Mouse (Mus musculus): ENCODE data around the gene Ubac2. TPM values are rescaled to one million over a fixed set of nuclear protein-coding genes. Genes with fewer than 3 reads are reported as not detected.

The Ubac2 gene
- polyA plus RNA-seq, 1 experiment from 2014 or later = 72.9 TPM

DNA sequence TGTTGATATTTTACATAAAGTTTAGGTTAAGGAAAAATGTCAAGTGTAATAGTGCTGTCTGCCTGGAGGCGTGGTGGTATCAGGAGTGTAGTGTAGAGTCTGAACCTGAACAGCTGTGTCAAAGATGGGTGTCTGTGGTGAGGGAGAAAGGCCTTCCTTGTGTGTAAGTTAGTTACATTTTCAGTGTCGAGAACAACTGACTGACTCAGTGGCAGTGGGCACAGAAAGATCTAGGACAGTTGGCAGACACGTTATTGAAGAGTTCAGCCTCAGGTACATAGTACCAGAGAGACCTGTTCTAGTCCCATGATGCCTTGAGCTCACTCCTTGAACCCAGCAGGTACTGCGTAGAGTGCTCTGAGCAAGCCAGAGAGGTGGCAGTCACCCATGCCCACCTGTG lies 87.0 kb downstream of the Ubac2 start:
- Histone ChIP-seq H3K4me2 (ENCODE audit: low read depth, low read length, severe bottlenecking) (no peak overlapping the region), H3K9ac (ENCODE audit: low read length) (no peak overlapping the region), H3K4me3 (ENCODE audit: low read depth, low read length) (no peak overlapping the region), H3K36me3 (ENCODE audit: control insufficient read depth, insufficient read depth, low read length) (no peaks in the 10 kb centered on the region), H3K27ac (ENCODE audit: low read depth, low read length) (no peak overlapping the region), H3K27me3 (ENCODE audit: control insufficient read depth, insufficient read depth, low read length) (no peaks in the 10 kb centered on the region), H3K9me3 (ENCODE audit: control insufficient read depth, low read length) (no peaks in the 10 kb centered on the region), H3K4me1 (replicated peaks; ENCODE audit: control insufficient read depth, insufficient read depth, low read length) (no peaks in the 10 kb centered on the region)
- DNase-seq (ENCODE audit: low spot score) (no peak), ATAC-seq (replicated peaks; ENCODE audit: low FRiP score) (no peak)
- 88% methylated on average over 4 of the region's 4 CpGs for WGBS

DNA sequence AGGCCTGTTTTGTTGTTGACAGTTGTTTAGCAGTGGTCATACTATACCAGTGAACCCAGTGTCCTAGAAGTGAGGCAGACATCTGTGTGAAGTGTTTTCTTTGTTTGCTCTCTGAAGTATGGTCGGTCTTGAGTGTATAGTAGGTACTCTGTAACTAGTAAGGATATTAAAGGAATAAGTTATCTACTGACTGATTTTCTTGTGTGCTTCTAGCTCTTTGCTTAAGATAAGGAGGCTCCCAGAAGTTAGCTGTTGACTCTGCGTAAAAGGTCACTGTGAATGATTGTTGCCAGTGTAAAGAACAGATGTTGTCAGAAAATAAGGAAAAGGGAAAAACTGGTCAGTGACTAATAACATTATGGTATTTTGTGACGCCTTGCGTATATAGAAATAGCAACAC lies 88.7 kb downstream of the Ubac2 start:
- Histone ChIP-seq H3K9ac (ENCODE audit: low read length) (no peak overlapping the region), H3K4me1 (replicated peaks; ENCODE audit: control insufficient read depth, insufficient read depth, low read length) (no peaks in the 10 kb centered on the region), H3K4me3 (ENCODE audit: low read depth, low read length) (no peak overlapping the region), H3K27ac (ENCODE audit: low read depth, low read length) (no peak overlapping the region), H3K27me3 (ENCODE audit: control insufficient read depth, insufficient read depth, low read length) (no peaks in the 10 kb centered on the region), H3K9me3 (ENCODE audit: control insufficient read depth, low read length) (no peaks in the 10 kb centered on the region), H3K4me2 (ENCODE audit: low read depth, low read length, severe bottlenecking) (no peak overlapping the region), H3K36me3 (ENCODE audit: control insufficient read depth, insufficient read depth, low read length) (no peaks in the 10 kb centered on the region)
- WGBS = 96% methylated on average over 4 of the region's 4 CpGs
- DNase-seq (ENCODE audit: low spot score) = no peak
- ATAC-seq (replicated peaks; ENCODE audit: low FRiP score) = no peak

DNA sequence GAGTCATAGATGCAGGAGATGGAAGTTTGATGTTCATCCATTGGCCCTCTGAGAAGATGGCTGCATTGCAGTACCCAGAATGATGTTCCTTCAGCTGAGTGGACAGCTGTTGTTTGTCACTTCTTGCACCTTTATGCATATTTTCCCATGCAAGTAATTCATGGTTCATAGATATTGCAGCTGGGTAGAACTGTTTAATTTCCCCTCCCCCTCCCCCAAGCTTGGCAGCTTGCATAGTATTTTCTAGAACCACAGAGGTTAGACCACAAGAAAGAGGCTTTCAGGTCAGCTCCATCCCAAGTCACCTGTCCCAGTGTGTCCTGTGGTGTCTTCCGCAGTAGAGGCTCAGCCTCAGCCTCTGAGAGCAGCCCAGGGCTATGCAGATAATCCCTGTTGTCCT lies 92.0 kb downstream of the Ubac2 start:
- Histone ChIP-seq H3K4me2 (ENCODE audit: low read depth, low read length, severe bottlenecking) (no peak overlapping the region), H3K9me3 (ENCODE audit: control insufficient read depth, low read length) (no peaks in the 10 kb centered on the region), H3K27me3 (ENCODE audit: control insufficient read depth, insufficient read depth, low read length) (no peaks in the 10 kb centered on the region), H3K36me3 (ENCODE audit: control insufficient read depth, insufficient read depth, low read length) (no peaks in the 10 kb centered on the region), H3K27ac (ENCODE audit: low read depth, low read length) (no peak overlapping the region), H3K9ac (ENCODE audit: low read length) (no peak overlapping the region), H3K4me3 (ENCODE audit: low read depth, low read length) (no peak overlapping the region), H3K4me1 (replicated peaks; ENCODE audit: control insufficient read depth, insufficient read depth, low read length) (no peaks in the 10 kb centered on the region)
- ATAC-seq (replicated peaks; ENCODE audit: low FRiP score) (no peak), DNase-seq (ENCODE audit: low spot score) (no peak)
- 85% methylated on average over 1 of the region's 1 CpGs for WGBS

DNA sequence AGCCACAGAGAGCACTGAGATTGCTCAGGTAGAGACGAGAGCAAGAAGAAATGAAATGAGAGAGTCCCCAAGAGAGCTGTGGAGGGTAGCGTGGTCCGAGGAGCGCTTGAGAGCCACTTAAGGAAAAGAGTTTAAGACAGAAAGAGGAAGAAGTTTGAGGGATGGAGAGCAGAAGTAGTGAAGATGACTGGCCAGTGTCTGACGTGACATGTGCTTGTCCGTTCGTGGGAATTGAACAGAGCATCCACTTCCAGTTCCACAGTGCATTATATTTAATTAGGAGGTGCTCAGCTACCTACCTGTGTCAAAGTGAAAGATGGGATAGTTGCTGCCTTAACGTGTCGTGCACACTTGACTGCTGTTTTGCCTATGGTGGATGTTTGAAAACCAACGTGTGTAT lies 94.7 kb downstream of the Ubac2 start:
- Histone ChIP-seq H3K9me3 (ENCODE audit: control insufficient read depth, low read length) (no peaks in the 10 kb centered on the region), H3K4me3 (ENCODE audit: low read depth, low read length) (no peak overlapping the region), H3K9ac (ENCODE audit: low read length) (no peak overlapping the region), H3K36me3 (ENCODE audit: control insufficient read depth, insufficient read depth, low read length) (no peaks in the 10 kb centered on the region), H3K4me1 (replicated peaks; ENCODE audit: control insufficient read depth, insufficient read depth, low read length) (no peaks in the 10 kb centered on the region), H3K27me3 (ENCODE audit: control insufficient read depth, insufficient read depth, low read length) (no peaks in the 10 kb centered on the region), H3K4me2 (ENCODE audit: low read depth, low read length, severe bottlenecking) (no peak overlapping the region), H3K27ac (ENCODE audit: low read depth, low read length) (no peak overlapping the region)
- ATAC-seq (replicated peaks; ENCODE audit: low FRiP score) (no peak), DNase-seq (ENCODE audit: low spot score) (no peak)
- WGBS = 93% methylated on average over 10 of the region's 10 CpGs

DNA sequence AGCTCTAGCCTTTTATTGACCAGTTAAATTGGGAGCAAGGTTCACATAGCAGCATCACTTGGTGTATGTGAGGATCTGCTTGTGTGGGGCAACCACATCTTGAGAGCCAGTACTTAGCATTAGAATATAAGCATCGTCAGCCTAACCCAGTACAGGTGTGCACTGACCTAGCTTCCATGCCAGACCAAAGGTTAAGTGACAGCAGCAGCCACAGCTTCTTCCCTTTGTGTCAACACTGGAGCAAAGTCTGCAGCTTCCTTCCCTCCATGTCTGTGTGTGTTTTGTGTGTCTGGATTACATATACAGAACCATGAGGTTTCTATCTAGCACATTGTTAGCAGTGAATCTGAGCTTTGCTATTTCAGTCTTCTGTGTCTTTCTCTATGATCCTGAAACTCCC lies 103.1 kb downstream of the Ubac2 start:
- DNase-seq (ENCODE audit: low spot score) (no peak), ATAC-seq (replicated peaks; ENCODE audit: low FRiP score) (no peak)
- Histone ChIP-seq H3K4me2 (ENCODE audit: low read depth, low read length, severe bottlenecking) (no peak overlapping the region), H3K9me3 (ENCODE audit: control insufficient read depth, low read length) (no peaks in the 10 kb centered on the region), H3K9ac (ENCODE audit: low read length) (no peak overlapping the region), H3K27me3 (ENCODE audit: control insufficient read depth, insufficient read depth, low read length) (no peaks in the 10 kb centered on the region), H3K4me1 (replicated peaks; ENCODE audit: control insufficient read depth, insufficient read depth, low read length) (no peaks in the 10 kb centered on the region), H3K4me3 (ENCODE audit: low read depth, low read length) (no peak overlapping the region), H3K36me3 (ENCODE audit: control insufficient read depth, insufficient read depth, low read length) (no peaks in the 10 kb centered on the region), H3K27ac (ENCODE audit: low read depth, low read length) (no peak overlapping the region)
- 68% methylated on average over 1 of the region's 1 CpGs for WGBS

DNA sequence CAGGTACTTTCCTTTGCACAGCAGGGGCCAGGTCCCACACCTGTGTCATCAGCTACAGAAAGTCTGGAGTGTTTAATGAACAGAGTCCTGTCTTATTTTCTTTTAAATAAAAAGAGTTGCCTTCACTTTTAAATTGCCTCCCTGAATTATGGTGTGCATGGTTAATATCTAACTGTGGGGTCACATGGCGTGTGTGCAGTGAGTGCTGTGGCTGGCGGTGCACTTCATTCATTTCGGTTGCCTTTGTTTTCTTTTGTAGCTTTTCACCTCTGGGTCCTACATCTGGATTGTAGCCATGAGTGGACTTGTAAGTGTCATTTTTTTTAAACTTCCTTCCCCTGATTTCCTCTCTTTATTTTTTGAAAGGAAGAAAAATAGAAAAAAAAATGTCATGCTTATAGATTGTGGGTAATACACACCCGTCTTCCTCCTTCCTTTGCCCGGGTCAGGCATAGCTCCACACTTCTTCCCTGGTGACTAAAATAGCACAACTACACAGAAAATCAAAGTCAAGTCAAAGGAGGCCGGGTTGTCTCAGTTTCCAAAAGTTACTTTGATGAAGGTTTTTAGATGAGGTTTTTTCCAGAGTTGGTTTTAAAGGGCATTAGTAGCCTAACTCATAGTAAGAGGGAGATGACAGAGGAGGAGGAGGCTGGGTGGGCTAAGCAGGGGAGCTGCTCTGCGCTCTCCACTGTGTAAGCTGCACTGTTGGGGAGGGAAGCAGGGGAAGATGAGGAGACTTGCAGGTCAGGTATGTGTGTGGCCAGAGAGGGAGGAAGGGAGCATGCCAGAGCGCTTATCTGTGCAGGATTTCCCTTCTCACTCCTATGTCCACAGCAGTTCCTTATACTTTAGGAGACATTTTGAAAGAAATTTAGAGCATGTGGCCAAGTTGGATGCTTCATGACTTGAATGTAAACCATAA lies 104.9 kb downstream of the Ubac2 start:
- WGBS = 74% methylated on average over 8 of the region's 8 CpGs
- DNase-seq (ENCODE audit: low spot score) = no peak
- no peak overlapping the region for H3K4me2 ChIP-seq (ENCODE audit: low read depth, low read length, severe bottlenecking)
- H3K9me3 ChIP-seq (ENCODE audit: control insufficient read depth, low read length) = no peaks in the 10 kb centered on the region
- no peak overlapping the region for H3K27ac ChIP-seq (ENCODE audit: low read depth, low read length)
- no peaks in the 10 kb centered on the region for H3K4me1 ChIP-seq (replicated peaks; ENCODE audit: control insufficient read depth, insufficient read depth, low read length)
- H3K4me3 ChIP-seq (ENCODE audit: low read depth, low read length) = no peak overlapping the region
- no peaks in the 10 kb centered on the region for H3K36me3 ChIP-seq (ENCODE audit: control insufficient read depth, insufficient read depth, low read length)
- ATAC-seq (replicated peaks; ENCODE audit: low FRiP score) = no peak
- no peaks in the 10 kb centered on the region for H3K27me3 ChIP-seq (ENCODE audit: control insufficient read depth, insufficient read depth, low read length)
- no peak overlapping the region for H3K9ac ChIP-seq (ENCODE audit: low read length)

DNA sequence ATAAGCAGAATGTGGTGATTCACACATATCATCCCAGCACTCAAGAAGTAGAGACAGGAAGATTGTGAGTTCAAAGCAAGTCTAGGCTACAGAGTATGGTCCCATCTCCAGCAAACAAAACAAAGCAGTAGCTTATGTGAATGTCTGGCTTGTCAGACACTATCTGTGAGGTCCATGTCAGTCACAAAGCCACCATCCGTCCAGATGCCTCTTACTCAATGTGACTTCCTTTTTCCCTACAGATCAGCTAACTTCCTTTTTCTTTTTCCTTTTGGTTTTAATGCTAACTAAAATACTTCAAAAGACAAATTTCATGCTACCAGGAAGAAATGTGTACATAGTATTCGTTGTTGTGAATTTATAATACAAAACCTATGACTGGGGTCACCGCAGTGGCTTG lies 107.1 kb downstream of the Ubac2 start:
- Histone ChIP-seq H3K4me3 (ENCODE audit: low read depth, low read length) (no peak overlapping the region), H3K27ac (ENCODE audit: low read depth, low read length) (no peak overlapping the region), H3K9ac (ENCODE audit: low read length) (no peak overlapping the region), H3K27me3 (ENCODE audit: control insufficient read depth, insufficient read depth, low read length) (no peaks in the 10 kb centered on the region), H3K4me2 (ENCODE audit: low read depth, low read length, severe bottlenecking) (no peak overlapping the region), H3K36me3 (ENCODE audit: control insufficient read depth, insufficient read depth, low read length) (no peaks in the 10 kb centered on the region), H3K4me1 (replicated peaks; ENCODE audit: control insufficient read depth, insufficient read depth, low read length) (no peaks in the 10 kb centered on the region), H3K9me3 (ENCODE audit: control insufficient read depth, low read length) (no peaks in the 10 kb centered on the region)
- DNase-seq (ENCODE audit: low spot score) (no peak), ATAC-seq (replicated peaks; ENCODE audit: low FRiP score) (no peak)
- WGBS = 86% methylated on average over 3 of the region's 3 CpGs

DNA sequence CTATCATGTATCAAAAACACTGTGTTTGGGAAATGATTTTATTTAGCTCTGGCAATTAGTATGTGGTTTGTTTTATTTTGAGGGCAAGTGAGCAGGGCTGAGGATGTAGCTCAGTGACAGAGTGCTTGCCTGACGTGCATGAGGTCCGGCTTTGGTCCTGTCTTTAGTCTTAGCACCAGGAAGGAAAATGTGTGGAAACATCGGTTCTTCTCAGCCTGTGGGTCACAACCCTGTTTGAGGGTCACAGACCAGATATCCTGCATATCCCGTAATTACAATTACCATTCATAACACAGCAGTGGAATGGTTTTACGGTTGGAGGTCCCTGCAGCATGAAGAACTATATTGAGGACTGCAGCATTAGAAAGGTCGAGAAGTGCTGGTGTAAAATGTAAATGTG lies 107.6 kb downstream of the Ubac2 start:
- H3K27me3 ChIP-seq (ENCODE audit: control insufficient read depth, insufficient read depth, low read length) = no peaks in the 10 kb centered on the region
- no peaks in the 10 kb centered on the region for H3K36me3 ChIP-seq (ENCODE audit: control insufficient read depth, insufficient read depth, low read length)
- WGBS = 86% methylated on average over 6 of the region's 6 CpGs
- H3K9ac ChIP-seq (ENCODE audit: low read length) = no peak overlapping the region
- H3K4me3 ChIP-seq (ENCODE audit: low read depth, low read length) = no peak overlapping the region
- no peak overlapping the region for H3K27ac ChIP-seq (ENCODE audit: low read depth, low read length)
- H3K4me1 ChIP-seq (replicated peaks; ENCODE audit: control insufficient read depth, insufficient read depth, low read length) = no peaks in the 10 kb centered on the region
- H3K9me3 ChIP-seq (ENCODE audit: control insufficient read depth, low read length) = no peaks in the 10 kb centered on the region
- no peak overlapping the region for H3K4me2 ChIP-seq (ENCODE audit: low read depth, low read length, severe bottlenecking)
- DNase-seq (ENCODE audit: low spot score) = no peak
- ATAC-seq (replicated peaks; ENCODE audit: low FRiP score) = no peak

DNA sequence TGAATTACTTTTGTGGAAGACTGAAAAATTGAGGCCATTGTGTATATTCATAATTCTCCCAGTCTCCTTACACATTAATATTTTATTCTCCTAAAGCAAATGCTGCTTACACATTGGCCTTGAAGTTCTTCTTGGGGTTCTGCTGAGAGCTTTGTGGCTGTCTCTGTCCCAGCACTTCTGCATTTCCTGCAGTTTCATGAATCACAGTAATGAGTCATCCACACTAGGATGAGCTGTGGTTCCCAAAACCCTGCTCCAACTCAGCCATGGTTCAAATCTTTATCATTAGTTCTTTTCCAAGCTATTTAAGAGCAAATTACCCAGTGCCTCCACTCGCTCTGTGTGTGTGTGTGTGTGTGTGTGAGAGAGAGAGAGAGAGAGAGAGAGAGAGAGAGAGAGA lies 108.9 kb downstream of the Ubac2 start:
- 83% methylated on average over 1 of the region's 1 CpGs for WGBS
- Histone ChIP-seq H3K9ac (ENCODE audit: low read length) (no peak overlapping the region), H3K4me3 (ENCODE audit: low read depth, low read length) (no peak overlapping the region), H3K4me2 (ENCODE audit: low read depth, low read length, severe bottlenecking) (no peak overlapping the region), H3K27ac (ENCODE audit: low read depth, low read length) (no peak overlapping the region), H3K36me3 (ENCODE audit: control insufficient read depth, insufficient read depth, low read length) (no peaks in the 10 kb centered on the region), H3K4me1 (replicated peaks; ENCODE audit: control insufficient read depth, insufficient read depth, low read length) (no peaks in the 10 kb centered on the region), H3K9me3 (ENCODE audit: control insufficient read depth, low read length) (no peaks in the 10 kb centered on the region), H3K27me3 (ENCODE audit: control insufficient read depth, insufficient read depth, low read length) (no peaks in the 10 kb centered on the region)
- DNase-seq (ENCODE audit: low spot score) (no peak), ATAC-seq (replicated peaks; ENCODE audit: low FRiP score) (no peak)

All from forebrain, embryonic 11.5 days (tissue).